Mouse (Mus musculus): ENCODE results near the gene Gk5. TPM values are rescaled to one million over a fixed set of nuclear protein-coding genes. Genes with fewer than 3 reads are reported as not detected.

Gk5 gene
- total and polyA plus RNA-seq, 3 experiments = 2.0 to 2.4 (median 2.2) TPM

DNA sequence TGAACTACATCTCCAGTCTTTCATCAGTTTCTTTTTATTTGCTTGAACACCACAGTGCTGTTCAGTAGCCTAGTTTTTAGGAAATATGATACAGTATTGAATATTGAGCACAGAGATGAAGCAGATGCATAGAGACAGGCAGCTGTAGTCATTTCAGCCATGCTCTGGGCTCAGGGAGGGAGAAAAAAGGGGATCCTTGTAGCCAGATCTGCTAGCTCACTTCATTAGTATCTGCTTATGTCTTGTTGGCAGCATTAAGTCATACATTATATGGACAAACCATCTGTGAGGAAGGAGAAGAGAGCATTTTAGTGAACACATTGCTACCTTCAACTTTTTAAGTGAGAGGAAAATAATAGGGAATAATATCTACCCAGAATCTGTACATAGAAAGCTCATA is 101.3 kb downstream of the Gk5 start:
- dilution Hi-C loops (cut with MboI; ENCODE audit: extremely low pct_ligation_motif_present, extremely low pct_unique_long_range_greater_than_20kb, low sequenced_read_pairs) (no loop called here), in situ Hi-C loops (cut with MboI; ENCODE audit: low pct_ligation_motif_present, low pct_unique_long_range_greater_than_20kb, low sequenced_read_pairs) (no loop called here)
- H3K4me1 ChIP-seq (ENCODE audit: control insufficient read depth in 1 of 2, insufficient read depth in 2 of 2) = no peaks in the 10 kb centered on the region
- no peak for DNase-seq (ENCODE audit: extremely low read depth)
- no peaks in the 10 kb centered on the region for H3K9me3 ChIP-seq (replicated peaks; ENCODE audit: low read length)
- no peaks in the 10 kb centered on the region for H3K36me3 ChIP-seq (replicated peaks in 1 of 2; ENCODE audit: control insufficient read depth in 1 of 2, insufficient read depth in 1 of 2, low read length in 1 of 2)
- no peaks in the 10 kb centered on the region for H3K79me2 ChIP-seq (replicated peaks; ENCODE audit: control insufficient read depth, extremely low read depth, insufficient read depth, poor library complexity, severe bottlenecking)
- no peaks in the 10 kb centered on the region for H3K27me3 ChIP-seq (replicated peaks)
- H3K27ac ChIP-seq (ENCODE audit: insufficient read depth, low read depth) = no peak overlapping the region
- H3K4me2 ChIP-seq (ENCODE audit: insufficient read depth, low read depth, poor library complexity, severe bottlenecking) = no peak overlapping the region
- no peak overlapping the region for H3K4me3 ChIP-seq (replicated peaks in 1 of 3; ENCODE audit: low read depth in 2 of 3, low read length in 2 of 3, poor library complexity in 1 of 3)
- TF ChIP-seq RAD21 (IDR thresholded peaks at IDR 0.05; ENCODE audit: low read depth, low read length) (no peak), MAX (IDR thresholded peaks at IDR 0.05; ENCODE audit: low read length) (no peak), CHD2 (IDR thresholded peaks at IDR 0.05; ENCODE audit: low read length) (no peak), SMC3 (IDR thresholded peaks at IDR 0.05; ENCODE audit: low read depth, low read length) (no peak), ZC3H11A (IDR thresholded peaks at IDR 0.05; ENCODE audit: low read depth, low read length) (no peak), POLR2A (IDR thresholded peaks at IDR 0.05; ENCODE audit: low read depth, low read length) (no peak)
- no peak overlapping the region for H3K9ac ChIP-seq (ENCODE audit: insufficient read depth, low read depth)

DNA sequence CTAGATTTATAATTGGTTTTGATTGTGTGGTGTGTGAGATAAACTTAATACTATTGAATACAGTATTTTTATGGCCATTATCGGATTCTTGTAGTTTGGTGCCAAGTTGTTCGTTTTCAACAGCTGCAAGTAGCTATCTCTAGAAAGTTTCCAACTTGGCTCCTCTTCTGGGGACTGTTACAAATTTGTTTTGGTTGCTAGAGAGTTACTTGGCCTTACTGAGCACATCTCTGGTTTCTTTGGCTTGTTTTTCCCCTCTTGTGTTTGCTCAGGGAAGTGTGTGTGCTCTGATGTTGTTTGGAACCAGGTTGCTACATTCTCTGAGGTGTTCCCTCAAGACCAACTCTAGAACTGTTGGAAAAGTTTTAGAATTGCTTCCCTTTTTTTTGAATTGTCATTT is 104.1 kb downstream of the Gk5 start:
- Histone ChIP-seq H3K79me2 (replicated peaks; ENCODE audit: control insufficient read depth, extremely low read depth, insufficient read depth, poor library complexity, severe bottlenecking) (no peaks in the 10 kb centered on the region), H3K4me2 (ENCODE audit: insufficient read depth, low read depth, poor library complexity, severe bottlenecking) (no peak overlapping the region), H3K36me3 (replicated peaks in 1 of 2; ENCODE audit: control insufficient read depth in 1 of 2, insufficient read depth in 1 of 2, low read length in 1 of 2) (no peaks in the 10 kb centered on the region), H3K4me3 (replicated peaks in 1 of 3; ENCODE audit: low read depth in 2 of 3, low read length in 2 of 3, poor library complexity in 1 of 3) (no peak overlapping the region), H3K9me3 (replicated peaks; ENCODE audit: low read length) (no peaks in the 10 kb centered on the region), H3K4me1 (ENCODE audit: control insufficient read depth in 1 of 2, insufficient read depth in 2 of 2) (no peaks in the 10 kb centered on the region), H3K9ac (ENCODE audit: insufficient read depth, low read depth) (no peak overlapping the region), H3K27me3 (replicated peaks) (no peaks in the 10 kb centered on the region), H3K27ac (ENCODE audit: insufficient read depth, low read depth) (no peak overlapping the region)
- in situ Hi-C loops (cut with MboI; ENCODE audit: low pct_ligation_motif_present, low pct_unique_long_range_greater_than_20kb, low sequenced_read_pairs) = no loop called here
- no peak for TF ChIP-seq UBTF (IDR thresholded peaks at IDR 0.05; ENCODE audit: low read depth, low read length)
- no peak for TF ChIP-seq KAT2A (IDR thresholded peaks at IDR 0.05; ENCODE audit: insufficient replicate concordance, low read length)
- no peak for TF ChIP-seq MYC (IDR thresholded peaks at IDR 0.05; ENCODE audit: low read depth, low read length)
- TF ChIP-seq E2F4 (IDR thresholded peaks at IDR 0.05; ENCODE audit: insufficient replicate concordance, low read depth, low read length) = no peak
- TF ChIP-seq BHLHE40 (IDR thresholded peaks at IDR 0.05; ENCODE audit: low read depth, low read length) = no peak
- no peak for TF ChIP-seq MAZ (IDR thresholded peaks at IDR 0.05; ENCODE audit: low read depth, low read length)
- no peak for TF ChIP-seq ETS1 (conservative IDR thresholded peaks at IDR 0.05; ENCODE audit: low read depth, low read length)
- no peak for TF ChIP-seq GABPA (IDR thresholded peaks at IDR 0.05; ENCODE audit: insufficient replicate concordance, low read depth, low read length)
- TF ChIP-seq ELF1 (IDR thresholded peaks at IDR 0.05; ENCODE audit: low read depth, low read length) = no peak
- TF ChIP-seq MXI1 (IDR thresholded peaks at IDR 0.05; ENCODE audit: low read depth, low read length) = no peak
- TF ChIP-seq NRF1 (IDR thresholded peaks at IDR 0.05; ENCODE audit: low read depth, low read length) = no peak
- no peak for TF ChIP-seq ZC3H11A (IDR thresholded peaks at IDR 0.05; ENCODE audit: low read depth, low read length)
- no peak for TF ChIP-seq USF1 (IDR thresholded peaks at IDR 0.05; ENCODE audit: low read depth, low read length)
- TF ChIP-seq RAD21 (IDR thresholded peaks at IDR 0.05; ENCODE audit: low read depth, low read length) = no peak
- TF ChIP-seq CTCF (conservative IDR thresholded peaks at IDR 0.05 in 1 of 2, IDR thresholded peaks at IDR 0.05 in 1 of 2; ENCODE audit: low read depth in 2 of 2, low read length in 2 of 2) = no peak
- no peak for TF ChIP-seq CHD1 (IDR thresholded peaks at IDR 0.05; ENCODE audit: low read depth, low read length)
- no peak for TF ChIP-seq JUND (conservative IDR thresholded peaks at IDR 0.05; ENCODE audit: low read depth, low read length)
- TF ChIP-seq SMC3 (IDR thresholded peaks at IDR 0.05; ENCODE audit: low read depth, low read length) = no peak
- DNase-seq (ENCODE audit: extremely low read depth) = no peak
- dilution Hi-C loops (cut with MboI; ENCODE audit: extremely low pct_ligation_motif_present, extremely low pct_unique_long_range_greater_than_20kb, low sequenced_read_pairs) = no loop called here

Measured in CH12.LX (cell line).